Mouse (Mus musculus): ENCODE measurements at regions not wholly inside any gene's neighbourhood (a gene's known extent, or its start where the extent isn't known, plus 50 kb on each side); places are given as distances from the start of the nearest gene placed in this dataset.

- H3K4me1 ChIP-seq (replicated peaks; ENCODE audit: low read depth, low read length): no peaks in the 10 kb centered on the region
- H3K36me3 ChIP-seq (ENCODE audit: insufficient read depth, low read length): no peaks in the 10 kb centered on the region
- no peaks in the 10 kb centered on the region for H3K27me3 ChIP-seq (ENCODE audit: insufficient read depth, low read length)
- no peak overlapping the region for H3K4me3 ChIP-seq (replicated peaks; ENCODE audit: low read length)
- no peaks in the 10 kb centered on the region for H3K9me3 ChIP-seq (ENCODE audit: low read length)
- TF ChIP-seq CTCF (conservative IDR thresholded peaks at IDR 0.05; ENCODE audit: low read length): no peak
- TF ChIP-seq POU5F1 (IDR thresholded peaks at IDR 0.05; ENCODE audit: borderline replicate concordance, low read length): no peak
Observed at GRCm38 (mm10) chr2:9464818-9465217, 416.2 kb upstream of the 4930412O13Rik start.

- H3K36me3 ChIP-seq (ENCODE audit: insufficient read depth, low read length): no peaks in the 10 kb centered on the region
- no peaks in the 10 kb centered on the region for H3K27me3 ChIP-seq (ENCODE audit: insufficient read depth, low read length)
- H3K9me3 ChIP-seq (ENCODE audit: low read length): no peaks in the 10 kb centered on the region
- no peaks in the 10 kb centered on the region for H3K4me1 ChIP-seq (replicated peaks; ENCODE audit: low read depth, low read length)
- TF ChIP-seq NANOG (IDR thresholded peaks at IDR 0.05; ENCODE audit: borderline replicate concordance, low read length): no peak
- TF ChIP-seq CTCF (conservative IDR thresholded peaks at IDR 0.05; ENCODE audit: low read length): no peak
- TF ChIP-seq POU5F1 (IDR thresholded peaks at IDR 0.05; ENCODE audit: borderline replicate concordance, low read length): no peak
- H3K4me3 ChIP-seq (replicated peaks; ENCODE audit: low read length): no peak overlapping the region
Observed at GRCm38 (mm10) chr2:9467573-9467972, 413.5 kb upstream of the 4930412O13Rik start.

GRCm38 (mm10) chr2:9468651-9469050 lies 412.4 kb upstream of the 4930412O13Rik start:
- TF ChIP-seq NANOG (IDR thresholded peaks at IDR 0.05; ENCODE audit: borderline replicate concordance, low read length): no peak
- TF ChIP-seq POU5F1 (IDR thresholded peaks at IDR 0.05; ENCODE audit: borderline replicate concordance, low read length): no peak

GRCm38 (mm10) chr2:9481678-9482345 lies 399.2 kb upstream of the 4930412O13Rik start:
- H3K36me3 ChIP-seq (ENCODE audit: insufficient read depth, low read length): no peaks in the 10 kb centered on the region
- H3K9me3 ChIP-seq (ENCODE audit: low read length): no peaks in the 10 kb centered on the region
- H3K4me1 ChIP-seq (replicated peaks; ENCODE audit: low read depth, low read length): no peaks in the 10 kb centered on the region
- H3K27me3 ChIP-seq (ENCODE audit: insufficient read depth, low read length): no peaks in the 10 kb centered on the region
- TF ChIP-seq CTCF (conservative IDR thresholded peaks at IDR 0.05; ENCODE audit: low read length) (no peak), NANOG (IDR thresholded peaks at IDR 0.05; ENCODE audit: borderline replicate concordance, low read length) (no peak), POU5F1 (IDR thresholded peaks at IDR 0.05; ENCODE audit: borderline replicate concordance, low read length) (no peak)
- no peak overlapping the region for H3K4me3 ChIP-seq (replicated peaks; ENCODE audit: low read length)

More at GRCm38 (mm10) chr2:9468651-9469050, 412.4 kb upstream of the 4930412O13Rik start:
- Histone ChIP-seq H3K27me3 (ENCODE audit: insufficient read depth, low read length) (no peaks in the 10 kb centered on the region), H3K4me1 (replicated peaks; ENCODE audit: low read depth, low read length) (no peaks in the 10 kb centered on the region), H3K4me3 (replicated peaks; ENCODE audit: low read length) (no peak overlapping the region), H3K9me3 (ENCODE audit: low read length) (no peaks in the 10 kb centered on the region), H3K36me3 (ENCODE audit: insufficient read depth, low read length) (no peaks in the 10 kb centered on the region)

- TF ChIP-seq POU5F1 (IDR thresholded peaks at IDR 0.05; ENCODE audit: borderline replicate concordance, low read length): no peak
- TF ChIP-seq NANOG (IDR thresholded peaks at IDR 0.05; ENCODE audit: borderline replicate concordance, low read length): no peak
- no peak for TF ChIP-seq CTCF (conservative IDR thresholded peaks at IDR 0.05; ENCODE audit: low read length)
- Histone ChIP-seq H3K36me3 (ENCODE audit: insufficient read depth, low read length) (no peaks in the 10 kb centered on the region), H3K4me3 (replicated peaks; ENCODE audit: low read length) (no peak overlapping the region), H3K27me3 (ENCODE audit: insufficient read depth, low read length) (no peaks in the 10 kb centered on the region), H3K4me1 (replicated peaks; ENCODE audit: low read depth, low read length) (no peaks in the 10 kb centered on the region), H3K9me3 (ENCODE audit: low read length) (no peaks in the 10 kb centered on the region)
Observed at GRCm38 (mm10) chr2:9487381-9487914, 393.6 kb upstream of the 4930412O13Rik start.

GRCm38 (mm10) chr2:9493606-9494145 lies 387.4 kb upstream of the 4930412O13Rik start:
- no peak for TF ChIP-seq NANOG (IDR thresholded peaks at IDR 0.05; ENCODE audit: borderline replicate concordance, low read length)
- TF ChIP-seq POU5F1 (IDR thresholded peaks at IDR 0.05; ENCODE audit: borderline replicate concordance, low read length): no peak
- no peak for TF ChIP-seq CTCF (conservative IDR thresholded peaks at IDR 0.05; ENCODE audit: low read length)
- no peaks in the 10 kb centered on the region for H3K36me3 ChIP-seq (ENCODE audit: insufficient read depth, low read length)
- peaks cover 9% of the 10 kb centered on the region for H3K4me1 ChIP-seq (replicated peaks; ENCODE audit: low read depth, low read length)

GRCm38 (mm10) chr2:9520045-9520444 lies 361.0 kb upstream of the 4930412O13Rik start:
- no peaks in the 10 kb centered on the region for H3K9me3 ChIP-seq (ENCODE audit: low read length)
- no peak overlapping the region for H3K4me3 ChIP-seq (replicated peaks; ENCODE audit: low read length)
- H3K27me3 ChIP-seq (ENCODE audit: insufficient read depth, low read length): peaks cover 9% of the 10 kb centered on the region; the same call in 1 of the 2 replicates
- H3K4me1 ChIP-seq (replicated peaks; ENCODE audit: low read depth, low read length): no peaks in the 10 kb centered on the region
- TF ChIP-seq CTCF (conservative IDR thresholded peaks at IDR 0.05; ENCODE audit: low read length) (no peak), POU5F1 (IDR thresholded peaks at IDR 0.05; ENCODE audit: borderline replicate concordance, low read length) (no peak), NANOG (IDR thresholded peaks at IDR 0.05; ENCODE audit: borderline replicate concordance, low read length) (no peak)
- no peaks in the 10 kb centered on the region for H3K36me3 ChIP-seq (ENCODE audit: insufficient read depth, low read length)

More at GRCm38 (mm10) chr2:9493606-9494145, 387.4 kb upstream of the 4930412O13Rik start:
- Histone ChIP-seq H3K9me3 (ENCODE audit: low read length) (no peaks in the 10 kb centered on the region), H3K27me3 (ENCODE audit: insufficient read depth, low read length) (no peaks in the 10 kb centered on the region), H3K4me3 (replicated peaks; ENCODE audit: low read length) (no peak overlapping the region)

GRCm38 (mm10) chr2:9525910-9526309 lies 355.1 kb upstream of the 4930412O13Rik start:
- no peaks in the 10 kb centered on the region for H3K4me1 ChIP-seq (replicated peaks; ENCODE audit: low read depth, low read length)
- no peaks in the 10 kb centered on the region for H3K36me3 ChIP-seq (ENCODE audit: insufficient read depth, low read length)
- no peak overlapping the region for H3K4me3 ChIP-seq (replicated peaks; ENCODE audit: low read length)
- H3K27me3 ChIP-seq (ENCODE audit: insufficient read depth, low read length): peaks cover 23% of the 10 kb centered on the region
- H3K9me3 ChIP-seq (ENCODE audit: low read length): no peaks in the 10 kb centered on the region
- TF ChIP-seq CTCF (conservative IDR thresholded peaks at IDR 0.05; ENCODE audit: low read length): no peak

Data from E14TG2a.4 (cell line).